8 mouse cellular contexts compared by ENCODE assay signal in genomic region chr5:122371591-122372191, GRCm38 (mm10). TPM values are rescaled to one million over a fixed set of nuclear protein-coding genes. Genes with fewer than 3 reads are reported as not detected.
A peak's percentile ranks its signal among the peaks of the same experiment; 100 is the strongest.
DNase-seq lines count a peak whose midpoint lies in the region; ATAC-seq and TF ChIP-seq lines count a peak whose summit lies in the region.

Gene Gpn3 (plus strand): TSS chr5:122371876.

- no peaks in the 10 kb centered on the region for H3K27me3 ChIP-seq in E14TG2a.4 (ENCODE audit: insufficient read depth, low read length)
- no peaks in the 10 kb centered on the region for H3K27me3 ChIP-seq in intestine, embryonic 16.5 days (replicated peaks; ENCODE audit: control insufficient read depth, insufficient read depth, low read length)

- H3K4me1 ChIP-seq in E14TG2a.4 (replicated peaks; ENCODE audit: low read depth, low read length) = peaks cover 26% of the 10 kb centered on the region
- H3K4me1 ChIP-seq in intestine, embryonic 16.5 days (ENCODE audit: control insufficient read depth, insufficient read depth, low read length) = peaks cover 8% of the 10 kb centered on the region; the same call in 1 of the 2 replicates

- peak within 1 kb of the TSS; percentile 97 for H3K4me3 ChIP-seq in E14TG2a.4 (replicated peaks; ENCODE audit: low read length)
- H3K4me3 ChIP-seq in intestine, embryonic 16.5 days (ENCODE audit: low read length) = peak within 1 kb of the TSS; percentile 78

- intact Hi-C loops in gastrocnemius, postnatal 36 days (cut with DNase I) = no loop called here

- H3K9ac ChIP-seq in intestine, embryonic 16.5 days (ENCODE audit: low read depth, low read length) = peak within 1 kb of the TSS; percentile 79

- no peak for DNase-seq in layer of hippocampus, adult 18-20 months (ENCODE audit: low spot score in 2 of 2)
- DNase-seq in layer of hippocampus, adult 11-12 months (ENCODE audit: low spot score) = no peak
- no peak for DNase-seq in brain, embryonic 14.5 days (ENCODE audit: low read depth)
- peak in 1 of 2 experiments; percentile 23 for DNase-seq in gastrocnemius, postnatal 36 days
- no peak for DNase-seq in Muller cell, postnatal 12 days (ENCODE audit: inconsistent ontology term)

- peak within 1 kb of the TSS; percentile 74 for H3K4me2 ChIP-seq in intestine, embryonic 16.5 days (ENCODE audit: low read depth, low read length)

- peak; percentile 76 for ATAC-seq in intestine, embryonic 16.5 days
- peak; percentile 59 for ATAC-seq in megakaryocyte, adult 5-6 weeks (ENCODE audit: poor library complexity, severe bottlenecking)

- WGBS in intestine, embryonic 16.5 days = under 1% methylated on average over 38 of the region's 46 CpGs

- TF ChIP-seq POLR2A in brain, embryonic 14.5 days (IDR thresholded peaks at IDR 0.05; ENCODE audit: borderline replicate concordance, extremely low read depth, insufficient read depth, insufficient read length, poor library complexity, severe bottlenecking) = peak; percentile 38; the same call in 1 of the 2 replicates

- H3K27ac ChIP-seq in intestine, embryonic 16.5 days (ENCODE audit: low read length) = peak within 1 kb of the TSS; percentile 91

- no peaks in the 10 kb centered on the region for H3K9me3 ChIP-seq in E14TG2a.4 (ENCODE audit: low read length)
- no peaks in the 10 kb centered on the region for H3K9me3 ChIP-seq in intestine, embryonic 16.5 days (ENCODE audit: control insufficient read depth, low read length)

- peaks cover 66% of the 10 kb centered on the region for H3K36me3 ChIP-seq in E14TG2a.4 (ENCODE audit: insufficient read depth, low read length)
- peaks cover 7% of the 10 kb centered on the region; the same call in 1 of the 2 replicates for H3K36me3 ChIP-seq in intestine, embryonic 16.5 days (ENCODE audit: control insufficient read depth, insufficient read depth, low read length)

- TF ChIP-seq CTCF in E14TG2a.4 (conservative IDR thresholded peaks at IDR 0.05; ENCODE audit: low read length) = no peak
- TF ChIP-seq CTCF in brain, embryonic 14.5 days (IDR thresholded peaks at IDR 0.05; ENCODE audit: borderline replicate concordance, extremely low read depth, insufficient read depth, insufficient read length) = no peak

RNA-seq across cellular contexts. Expression of gene Gpn3, which starts in this region (rescaled TPM):
- total RNA-seq in layer of hippocampus, adult 18-20 months (2021) = 10 to 100 TPM; 26.1 to 30.9 TPM
- polyA plus RNA-seq in brain, embryonic 14.5 days (2012; rRNA removed) = 40.1 and 64.1 TPM in 2 replicates
- 10 to 100 TPM; 22.4 to 23.8 TPM for total RNA-seq in gastrocnemius, postnatal 36 days (2021)
- polyA plus RNA-seq in intestine, embryonic 16.5 days (2015; fragmentation: Nextera tagmentation; extraction: Ambion mirVana) = 55.0 and 59.2 TPM in 2 replicates
- 27.0 and 32.5 TPM in 2 replicates for total RNA-seq in megakaryocyte, adult 5-6 weeks (2015)
- 18.5 and 19.7 TPM in 2 replicates for total RNA-seq in megakaryocyte, adult 5-6 weeks (2017)
